Mouse (Mus musculus) neural tube, embryonic 13.5 days (tissue): ENCODE data around the gene Cirbp. TPM values are rescaled to one million over a fixed set of nuclear protein-coding genes. Genes with fewer than 3 reads are reported as not detected.
A peak's percentile ranks its signal among the peaks of the same experiment; 100 is the strongest.
"Not testable (repeated sequence)": the region's sequence is repeated elsewhere in the genome, so short reads cannot be mapped to it uniquely, and the experiment has no call there.

ENCODE experiments used
- ATAC-seq: fragments of 200-750 bp; cut with Nextera tagmentation; 2 replicates; pipeline ENCODE4 v1.8.0; 2017; ENCODE audit warnings: low read depth, mild to moderate bottlenecking, moderate TSS enrichment, moderate library complexity
- H3K27ac ChIP-seq: fragments of 300-500 bp; sonication (generic); replicated peaks from 2 replicates; pipeline ENCODE4 v1.5.1; 2015; ENCODE audit warnings: moderate library complexity, mild to moderate bottlenecking, inconsistent platforms
- H3K27me3 ChIP-seq: fragments of 300-500 bp; sonication (generic); 2 replicates; pipeline ENCODE4 v1.6.1; 2015; ENCODE audit warnings: mild to moderate bottlenecking, inconsistent platforms
- H3K36me3 ChIP-seq: fragments of 300-500 bp; sonication (generic); 2 replicates; pipeline ENCODE4 v1.6.1; 2015; ENCODE audit warnings: mild to moderate bottlenecking, inconsistent platforms
- H3K4me1 ChIP-seq: fragments of 300-500 bp; sonication (generic); replicated peaks from 2 replicates; pipeline ENCODE4 v1.6.1; 2015; ENCODE audit warnings: inconsistent platforms
- H3K4me2 ChIP-seq: fragments of 300-500 bp; sonication (generic); 2 replicates; pipeline ENCODE4 v1.6.1; 2015; ENCODE audit warnings: inconsistent platforms, mild to moderate bottlenecking, moderate library complexity
- H3K4me3 ChIP-seq: fragments of 300-500 bp; sonication (generic); 2 replicates; pipeline ENCODE4 v1.5.1; 2015; ENCODE audit warnings: mild to moderate bottlenecking, inconsistent platforms
- H3K9ac ChIP-seq: fragments of 300-500 bp; sonication (generic); 2 replicates; pipeline ENCODE4 v1.6.1; 2015; ENCODE audit warnings: moderate library complexity, mild to moderate bottlenecking, inconsistent platforms
- H3K9me3 ChIP-seq: fragments of 300-500 bp; sonication (generic); 2 replicates; pipeline ENCODE4 v1.6.1; 2016; ENCODE audit warnings: inconsistent platforms
- WGBS: fragments of 180-500 bp; shearing (Covaris S2); methylation state at CpG from one replicate; pipeline ENCODE4 v1.1.7; 2015; 5-methylcytosine and 5-hydroxymethylcytosine counted together
- polyA plus RNA-seq: library from polyadenylated mRNA; unstranded; fragments of >200 nt; fragmentation: Nextera tagmentation; extraction: Ambion mirVana; gene quantifications from 2 replicates; pipeline ENCODE4 v1.2.1, GENCODE M21; 2015

Gene Cirbp
- polyA plus RNA-seq, 1 experiment from 2014 or later: 325 TPM

DNA sequence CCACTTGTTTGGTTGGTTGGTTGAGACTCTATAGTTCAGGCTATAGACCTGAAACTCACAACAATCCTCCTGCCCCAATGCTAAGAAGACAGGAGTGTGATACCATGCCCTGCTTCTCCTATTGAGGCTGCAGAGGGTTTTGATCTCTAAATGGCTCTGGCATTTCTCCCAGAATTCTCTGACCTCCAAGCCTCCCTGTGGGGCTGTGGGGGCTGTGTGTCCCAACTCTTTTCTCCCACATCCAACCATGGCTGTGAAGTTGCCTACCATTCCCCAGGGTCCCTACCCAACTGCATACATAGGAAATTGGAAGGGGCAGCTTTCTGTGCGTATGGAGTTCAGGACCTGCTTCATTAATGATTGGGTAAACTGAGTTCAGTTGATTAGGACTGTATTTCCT lies 30.4 kb downstream of the Cirbp start:
- Histone ChIP-seq H3K36me3 (no peaks in the 10 kb centered on the region), H3K9ac (no peak overlapping the region), H3K4me2 (no peak overlapping the region), H3K27me3 (no peaks in the 10 kb centered on the region; the same call in 1 of the 2 replicates), H3K9me3 (no peaks in the 10 kb centered on the region), H3K4me3 (no peak overlapping the region), H3K27ac (no peak overlapping the region), H3K4me1 (peaks cover 9% of the 10 kb centered on the region)
- no peak for ATAC-seq
- WGBS: 89% methylated on average over 1 of the region's 1 CpGs

- Histone ChIP-seq H3K4me1 (peaks cover 9% of the 10 kb centered on the region), H3K4me2 (no peak overlapping the region), H3K9me3 (no peaks in the 10 kb centered on the region), H3K27ac (no peak overlapping the region), H3K9ac (no peak overlapping the region), H3K27me3 (no peaks in the 10 kb centered on the region; the same call in 1 of the 2 replicates), H3K36me3 (no peaks in the 10 kb centered on the region), H3K4me3 (no peak overlapping the region)
- 68% methylated on average over 33 of the region's 33 CpGs for WGBS
- no peak for ATAC-seq
Observed at GRCm38 (mm10) chr10:80196778-80197581, 31.2 kb downstream of the Cirbp start.

DNA sequence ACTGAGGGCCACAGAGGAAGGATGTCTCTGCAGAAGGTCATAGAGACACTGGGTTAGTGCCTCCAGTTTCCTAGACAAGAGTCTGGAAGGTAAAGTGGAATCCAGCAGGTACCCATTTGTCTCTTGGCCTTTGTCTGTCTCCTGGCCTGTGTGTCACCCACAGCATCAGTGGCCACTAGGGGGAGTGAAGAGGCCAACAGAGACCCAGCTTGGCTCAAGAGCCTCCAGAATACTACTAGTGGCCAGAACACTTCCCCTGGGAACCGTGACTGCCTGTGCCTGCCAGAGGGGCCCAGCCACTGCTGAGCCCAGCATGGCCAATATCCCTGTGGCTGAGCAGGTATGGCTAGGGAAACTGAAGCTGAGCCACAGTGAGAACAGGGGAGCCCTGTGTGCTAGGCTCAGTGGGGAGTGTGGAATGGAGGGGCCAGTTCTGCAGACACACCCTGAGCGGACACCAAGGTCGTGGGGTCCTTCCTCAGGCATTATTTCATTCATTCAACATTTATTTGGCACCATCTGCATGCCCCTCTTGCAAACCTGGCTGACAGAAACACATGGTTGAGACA lies 33.7 kb downstream of the Cirbp start:
- 50% methylated on average over 3 of the region's 3 CpGs for WGBS
- Histone ChIP-seq H3K9ac (no peak overlapping the region), H3K27ac (no peak overlapping the region), H3K4me2 (no peak overlapping the region), H3K4me1 (peaks cover 14% of the 10 kb centered on the region), H3K9me3 (no peaks in the 10 kb centered on the region), H3K27me3 (no peaks in the 10 kb centered on the region), H3K4me3 (no peak overlapping the region), H3K36me3 (no peaks in the 10 kb centered on the region)
- peak; percentile 75 for ATAC-seq

- Histone ChIP-seq H3K27ac (no peak overlapping the region), H3K4me3 (no peak overlapping the region), H3K4me2 (no peak overlapping the region), H3K9ac (no peak overlapping the region), H3K9me3 (no peaks in the 10 kb centered on the region), H3K27me3 (no peaks in the 10 kb centered on the region), H3K4me1 (peaks cover 12% of the 10 kb centered on the region), H3K36me3 (no peaks in the 10 kb centered on the region)
- 81% methylated on average over 6 of the region's 6 CpGs for WGBS
- ATAC-seq: no peak
Observed at GRCm38 (mm10) chr10:80200485-80200884, 34.7 kb downstream of the Cirbp start.

GRCm38 (mm10) chr10:80204055-80204454 lies 38.3 kb downstream of the Cirbp start:
- H3K4me3 ChIP-seq: no peak overlapping the region
- 17% methylated on average over 7 of the region's 7 CpGs for WGBS
- H3K9me3 ChIP-seq: no peaks in the 10 kb centered on the region
- H3K27me3 ChIP-seq: no peaks in the 10 kb centered on the region
- no peaks in the 10 kb centered on the region for H3K36me3 ChIP-seq
- ATAC-seq: no peak
- H3K9ac ChIP-seq: no peak overlapping the region
- H3K4me2 ChIP-seq: no peak overlapping the region
- H3K27ac ChIP-seq: no peak overlapping the region
- H3K4me1 ChIP-seq: peaks cover 29% of the 10 kb centered on the region

DNA sequence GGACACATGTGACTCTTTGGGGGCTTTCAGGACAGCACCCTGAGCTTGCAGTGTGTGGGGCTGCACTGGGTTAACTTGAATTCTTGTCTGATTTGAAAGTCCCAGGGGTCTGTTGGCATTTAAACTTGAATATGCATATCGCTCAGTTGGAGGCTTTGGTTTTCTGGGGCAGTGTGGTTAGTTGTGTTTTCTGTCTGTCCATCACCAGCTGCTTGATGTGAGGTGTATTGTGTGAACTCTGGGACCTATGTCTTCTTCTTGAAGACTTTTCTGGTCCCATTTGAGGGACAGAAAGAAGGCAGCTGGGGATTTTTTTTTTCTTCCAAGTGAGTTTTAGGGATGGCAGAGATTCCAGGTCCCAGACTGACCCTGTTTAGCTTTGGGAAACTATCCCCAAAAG lies 41.4 kb downstream of the Cirbp start:
- H3K27me3 ChIP-seq: no peaks in the 10 kb centered on the region
- H3K4me2 ChIP-seq: no peak overlapping the region
- WGBS: 59% methylated on average over 1 of the region's 1 CpGs
- no peak for ATAC-seq
- no peaks in the 10 kb centered on the region for H3K9me3 ChIP-seq
- peaks cover 30% of the 10 kb centered on the region for H3K4me1 ChIP-seq
- H3K36me3 ChIP-seq: no peaks in the 10 kb centered on the region
- H3K9ac ChIP-seq: no peak overlapping the region
- no peak overlapping the region for H3K27ac ChIP-seq
- H3K4me3 ChIP-seq: no peak overlapping the region

DNA sequence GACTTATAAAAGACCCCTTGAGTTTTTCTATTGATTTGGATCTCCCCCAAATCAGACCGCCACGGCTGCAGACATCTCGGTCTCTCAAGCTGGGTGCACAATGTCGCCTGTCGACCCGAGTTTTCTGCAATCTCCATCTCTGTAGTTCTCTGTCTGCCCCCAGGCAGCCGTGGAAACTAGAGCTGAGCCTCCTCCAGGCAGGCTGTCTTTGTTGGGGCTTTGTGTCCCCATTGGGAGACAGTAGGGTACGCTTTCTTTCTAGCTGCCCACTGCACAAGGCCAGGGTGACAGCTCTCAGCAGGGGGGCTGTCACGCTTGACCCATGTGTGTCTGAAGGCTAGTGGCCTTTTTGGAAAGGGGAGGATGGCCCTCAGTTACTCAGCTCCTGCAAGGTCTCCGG lies 41.9 kb downstream of the Cirbp start:
- Histone ChIP-seq H3K9ac (peak overlapping the region; percentile 6; the same call in 1 of the 2 replicates), H3K4me2 (no peak overlapping the region), H3K4me3 (no peak overlapping the region), H3K27ac (0 out of 2 replicates have a peak overlapping the region, but pooled peaks have one; percentile 13), H3K36me3 (no peaks in the 10 kb centered on the region), H3K27me3 (no peaks in the 10 kb centered on the region), H3K4me1 (peaks cover 30% of the 10 kb centered on the region), H3K9me3 (no peaks in the 10 kb centered on the region)
- WGBS: 38% methylated on average over 10 of the region's 10 CpGs
- no peak for ATAC-seq

DNA sequence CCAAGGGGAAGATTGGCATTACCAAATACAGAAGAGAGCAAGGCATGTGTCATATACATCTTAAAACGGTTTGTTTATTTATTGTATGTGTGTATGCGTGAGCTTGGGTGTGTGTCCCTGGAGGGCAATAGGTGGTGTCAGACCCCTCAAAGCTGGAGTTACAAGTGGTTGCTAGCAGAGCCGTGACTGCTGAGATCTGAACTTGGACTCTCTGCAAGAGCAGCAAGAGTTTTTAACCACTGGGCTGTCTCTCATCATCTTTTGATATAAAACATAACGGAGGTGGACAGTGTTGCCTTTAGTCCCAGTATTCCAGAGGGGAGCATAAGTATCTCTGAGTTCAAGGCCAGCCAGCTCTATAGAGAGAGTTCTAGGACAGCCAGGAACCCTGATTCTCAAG lies 42.5 kb downstream of the Cirbp start:
- no peaks in the 10 kb centered on the region for H3K36me3 ChIP-seq
- no peak overlapping the region for H3K4me3 ChIP-seq
- no peaks in the 10 kb centered on the region for H3K27me3 ChIP-seq
- H3K4me1 ChIP-seq: peaks cover 30% of the 10 kb centered on the region
- peak overlapping the region; percentile 87 for H3K27ac ChIP-seq
- no peaks in the 10 kb centered on the region for H3K9me3 ChIP-seq
- no peak overlapping the region; the same call in 1 of the 2 replicates for H3K4me2 ChIP-seq
- ATAC-seq: no peak
- peak overlapping the region; percentile 53; the same call in 1 of the 2 replicates for H3K9ac ChIP-seq
- 74% methylated on average over 4 of the region's 4 CpGs for WGBS

- Histone ChIP-seq H3K27me3 (no peaks in the 10 kb centered on the region), H3K4me2 (peak overlapping the region; percentile 46), H3K9me3 (no peaks in the 10 kb centered on the region), H3K4me1 (peaks cover 28% of the 10 kb centered on the region), H3K9ac (peak overlapping the region; percentile 53), H3K27ac (peak overlapping the region; percentile 87), H3K4me3 (peak overlapping the region; percentile 8; the same call in 1 of the 2 replicates), H3K36me3 (no peaks in the 10 kb centered on the region)
- WGBS: 3% methylated on average over 24 of the region's 24 CpGs
- peak; percentile 74; the same call in 1 of the 2 replicates for ATAC-seq
Observed at GRCm38 (mm10) chr10:80208841-80209371, 43.1 kb downstream of the Cirbp start.

- not testable (repeated sequence) for H3K9ac ChIP-seq, H3K4me3 ChIP-seq, ATAC-seq, H3K27me3 ChIP-seq, H3K27ac ChIP-seq, H3K9me3 ChIP-seq, H3K36me3 ChIP-seq, H3K4me2 ChIP-seq
- H3K4me1 ChIP-seq: peaks cover 36% of the 10 kb centered on the region
- 72% methylated on average over 7 of the region's 7 CpGs for WGBS
Observed at GRCm38 (mm10) chr10:80211547-80212103, 45.8 kb downstream of the Cirbp start.

DNA sequence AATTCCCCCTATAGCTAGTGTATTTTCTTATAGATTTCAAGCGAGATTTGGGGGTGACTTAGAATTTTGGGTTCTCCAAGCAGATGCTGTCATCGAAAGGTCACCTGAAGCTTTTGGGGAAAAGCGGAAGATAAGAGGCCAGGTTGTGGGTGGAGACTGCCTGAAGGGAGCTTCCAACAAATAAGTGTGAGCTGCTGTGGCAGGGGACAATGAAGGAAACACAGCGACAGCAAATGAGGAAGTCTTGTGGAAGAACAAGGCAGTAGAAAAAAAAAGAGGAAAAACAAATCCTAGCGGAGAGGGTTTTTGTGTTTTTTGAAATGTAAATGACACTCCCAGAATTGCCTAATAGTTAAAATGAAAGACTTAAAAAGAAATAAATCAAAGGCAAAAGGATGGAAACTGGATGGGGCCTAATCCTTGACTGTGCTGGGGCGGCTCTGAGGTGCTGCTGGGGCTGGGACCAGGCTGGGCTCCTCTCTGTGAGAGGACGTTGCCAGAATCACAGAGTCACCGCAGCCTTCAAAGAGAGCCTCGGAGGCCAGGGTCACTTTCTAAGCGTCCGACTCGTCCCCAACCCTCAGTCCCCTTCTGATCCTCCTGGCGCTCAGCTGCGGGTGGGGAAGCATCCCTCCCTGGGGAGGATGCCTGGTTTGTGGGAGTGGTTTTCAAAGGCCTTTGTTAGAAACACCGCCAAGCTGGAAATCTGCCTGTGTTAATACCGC lies 49.4 kb downstream of the Cirbp start:
- Histone ChIP-seq H3K27ac (no peak overlapping the region; the same call in 1 of the 2 replicates), H3K4me1 (peaks cover 14% of the 10 kb centered on the region), H3K4me2 (no peak overlapping the region), H3K9me3 (no peaks in the 10 kb centered on the region), H3K27me3 (no peaks in the 10 kb centered on the region), H3K4me3 (no peak overlapping the region), H3K9ac (peak overlapping the region; percentile 35; the same call in 1 of the 2 replicates), H3K36me3 (no peaks in the 10 kb centered on the region)
- no peak for ATAC-seq
- 14% methylated on average over 16 of the region's 16 CpGs for WGBS
